Comparison of ENCODE assay signal across 8 mouse cellular contexts in the genomic region with DNA sequence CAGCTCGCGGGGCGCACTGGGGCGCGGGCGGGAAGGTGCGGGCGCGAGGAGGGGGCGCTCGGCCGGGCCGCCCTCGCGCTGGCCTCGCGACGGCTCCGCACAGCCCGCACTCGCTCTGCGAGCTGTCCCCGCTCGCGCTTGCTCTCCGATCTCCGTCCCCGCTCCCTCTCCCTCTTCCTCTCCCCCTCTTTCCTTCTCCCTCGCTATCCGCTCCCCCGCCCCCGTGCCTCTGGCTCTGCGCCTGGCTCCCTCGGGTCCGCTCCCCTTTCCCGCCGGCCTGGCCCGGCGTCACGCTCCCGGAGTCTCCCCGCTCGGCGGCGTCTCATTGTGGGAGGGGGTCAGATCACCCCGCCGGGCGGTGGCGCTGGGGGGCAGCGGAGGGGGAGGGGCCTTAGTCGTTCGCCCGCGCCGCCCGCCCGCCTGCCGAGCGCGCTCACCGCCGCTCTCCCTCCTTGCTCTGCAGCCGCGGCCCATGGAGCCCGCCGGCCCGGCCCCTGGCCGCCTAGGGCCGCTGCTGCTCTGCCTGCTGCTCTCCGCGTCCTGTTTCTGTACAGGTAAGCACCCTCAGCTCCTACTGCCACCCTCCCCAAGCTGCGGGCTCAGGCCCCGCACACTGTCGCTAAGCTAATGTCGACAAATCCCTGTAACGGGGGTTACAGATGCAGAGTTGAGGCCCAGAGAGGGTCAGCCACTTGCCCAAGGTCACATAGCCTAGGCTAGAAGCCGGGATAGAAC. TPM values are rescaled to one million over a fixed set of nuclear protein-coding genes. Genes with fewer than 3 reads are reported as not detected.
DNase-seq lines count a peak whose midpoint lies in the region; ATAC-seq lines count a peak whose summit lies in the region.

No protein-coding gene starts in this region.

- peak overlapping the region; percentile 74 for H3K4me3 ChIP-seq in lung, embryonic 15.5 days

- H3K9me3 ChIP-seq in lung, embryonic 15.5 days = no peaks in the 10 kb centered on the region

- peak overlapping the region; percentile 75 for H3K9ac ChIP-seq in lung, embryonic 15.5 days

- no peaks in the 10 kb centered on the region for H3K36me3 ChIP-seq in lung, embryonic 15.5 days

- peaks cover 12% of the 10 kb centered on the region; the same call in 1 of the 2 replicates for H3K4me1 ChIP-seq in lung, embryonic 15.5 days

- H3K4me2 ChIP-seq in lung, embryonic 15.5 days = peak overlapping the region; percentile 89

- peak overlapping the region; percentile 91 for H3K27ac ChIP-seq in lung, embryonic 15.5 days

- under 1% methylated on average over 38 of the region's 77 CpGs for WGBS in lung, embryonic 15.5 days

- ATAC-seq in lung, embryonic 15.5 days (ENCODE audit: borderline replicate concordance, extremely low read depth, low FRiP score, low TSS enrichment) = peak; percentile 75

- no peaks in the 10 kb centered on the region for H3K27me3 ChIP-seq in lung, embryonic 15.5 days

- peak; percentile 88 for DNase-seq in Muller cell, postnatal 12 days (ENCODE audit: inconsistent ontology term)
- DNase-seq in cerebellum, adult 9-10 months = peak; percentile 93
- DNase-seq in frontal cortex, adult 2 months (ENCODE audit: extremely low spot score in 1 of 2, low spot score in 1 of 2) = peak; percentile 68 to 87
- peak; percentile 89 for DNase-seq in heart, postnatal 4 days
- peak; percentile 88 to 92 for DNase-seq in layer of hippocampus, postnatal 10 days (ENCODE audit: low spot score in 2 of 2)
- DNase-seq in retina, postnatal 1 day = peak; percentile 92
- peak; percentile 56 to 75 for DNase-seq in urinary bladder, postnatal 36 days (ENCODE audit: low spot score in 2 of 2)

RNA-seq across cellular contexts. Expression of a gene that starts 0.7 kb away (rescaled TPM):
- 276 and 309 TPM in 2 replicates for polyA plus RNA-seq in frontal cortex, adult 2 months (2012; rRNA removed)
- 10 to 100 TPM; 22.4 to 23.0 TPM for total RNA-seq in heart, postnatal 4 days (2021)
- 100 to 1,000 TPM; 207 to 208 TPM for total RNA-seq in layer of hippocampus, postnatal 10 days (2021)
- 18.4 and 20.6 TPM in 2 replicates for polyA plus RNA-seq in lung, embryonic 15.5 days (2015; fragmentation: Nextera tagmentation; extraction: Ambion mirVana)

RNA-seq across cellular contexts. Expression of a gene that starts 56.9 kb away (rescaled TPM):
- polyA plus RNA-seq in frontal cortex, adult 2 months (2012; rRNA removed) = 0.06 and 0.14 TPM in 2 replicates
- total RNA-seq in heart, postnatal 4 days (2021) = not detected
- under 1 TPM in 1 of 2 experiments, not detected in 1; 0.18 TPM for total RNA-seq in layer of hippocampus, postnatal 10 days (2021)
- polyA plus RNA-seq in lung, embryonic 15.5 days (2015; fragmentation: Nextera tagmentation; extraction: Ambion mirVana) = not detected in 2 replicates

Comparison
In these comparisons a context has a peak if more than half of its experiments do, and no peak if none do; other contexts are left out.
1. Peak in every context shown above with its lines: DNase-seq, ATAC-seq, H3K4me3 ChIP-seq and H3K27ac ChIP-seq.
2. RNA of a gene that starts 0.7 kb away (total RNA-seq): 207 to 208 TPM in layer of hippocampus, postnatal 10 days; 22.4 to 23.0 TPM in heart, postnatal 4 days; every median in the first group is over 4 times any median in the second.